Mouse (Mus musculus) heart, adult 2 months (tissue): Measurements from ENCODE around the gene Ltbr.

Experiments used
- CTCF ChIP-seq: fragments of 200-600 bp; IDR thresholded peaks from 2 replicates; pipeline ENCODE4 v1.8.1; 2022; ENCODE audit warnings: antibody characterized with exemption, mild to moderate bottlenecking, moderate library complexity
- POLR2A ChIP-seq: fragments of 200-500 bp; IDR thresholded peaks from 2 replicates; pipeline ENCODE4 v1.6.1; 2011; ENCODE audit warnings: mild to moderate bottlenecking, low read depth, low read length, control low read depth; ENCODE audit not compliant: insufficient read depth

- TF ChIP-seq POLR2A (no peak), CTCF (no peak)
Observed at GRCm38 (mm10) chr6:125352811-125353210, 39.1 kb upstream of the Ltbr start.
